ENCODE assay signal across 16 mouse cellular contexts in genomic region chr1:154409051-154409450, GRCm38 (mm10).
"Had no signal": no experiment of that assay in that cellular context is flagged by ENCODE, and none has a peak within 500 bp of the region (broad histone marks: within the 10 kb centered on the region; RNA-seq: fewer than 3 reads in every experiment).

No protein-coding gene starts in this region.

- DNase-seq: cerebellum, adult 2 months; cerebellum, adult 8-10 months; cerebellum, adult 9-11 months; cerebellum, postnatal 10 days; cerebellum, postnatal 14 days; cerebellum, postnatal 25 days; cerebellum, postnatal 36 days; embryo, embryonic 11 days; forebrain, postnatal 0 days; gastrocnemius, adult 2 months; gastrocnemius, postnatal 10 days; gastrocnemius, postnatal 14 days; gastrocnemius, postnatal 25 days; gastrocnemius, postnatal 36 days; heart, adult 18-20 months; heart, adult 2 months had no signal
